Comparison of ENCODE assay signal across 8 mouse cellular contexts in the genomic region with DNA sequence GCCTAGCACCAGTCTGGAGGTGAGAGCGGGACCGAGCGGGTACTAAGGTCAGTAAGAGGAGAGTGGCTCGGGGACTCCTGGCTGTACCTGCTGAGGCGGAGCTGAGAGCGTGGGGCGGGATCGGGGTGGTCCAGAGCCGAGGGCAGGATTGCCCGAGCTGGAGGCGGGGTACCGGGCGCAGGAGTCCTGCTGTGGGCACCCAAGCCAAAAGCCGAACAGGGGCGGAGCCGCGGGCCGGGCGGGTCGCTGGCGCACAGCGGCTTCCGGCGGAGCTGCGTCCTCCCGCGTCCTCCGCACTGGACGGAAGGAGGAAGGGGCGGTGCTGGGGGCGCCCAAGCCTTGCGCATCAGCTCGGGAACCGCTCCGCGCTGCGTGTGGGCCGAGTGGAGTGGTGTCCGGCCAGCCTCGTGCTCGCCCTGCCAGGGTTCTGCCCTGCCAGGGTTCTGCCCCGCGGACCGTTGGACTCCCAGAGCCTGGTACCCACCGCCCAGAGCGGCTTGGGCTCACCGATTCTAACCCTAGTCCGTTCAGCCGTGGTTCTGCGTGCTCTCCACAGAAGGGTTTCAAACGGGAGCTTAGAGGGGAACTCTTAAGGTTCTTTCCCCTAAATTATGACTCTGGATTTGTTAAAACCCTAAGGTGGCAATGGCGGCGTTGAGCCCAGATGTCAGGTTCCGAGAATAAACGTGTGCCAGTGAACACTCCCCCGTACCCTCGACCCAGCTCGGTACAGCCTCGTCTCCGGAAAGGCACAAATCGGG. TPM values are rescaled to one million over a fixed set of nuclear protein-coding genes. Genes with fewer than 3 reads are reported as not detected.
A peak's percentile ranks its signal among the peaks of the same experiment; 100 is the strongest.
DNase-seq lines count a peak whose midpoint lies in the region; ATAC-seq and TF ChIP-seq lines count a peak whose summit lies in the region.

Gene Adprh, minus strand, starts transcription at position 262 of the 761 bp plus-strand sequence.

- H3K4me3 ChIP-seq in forebrain, embryonic 16.5 days (replicated peaks; ENCODE audit: low read length): peak within 1 kb of the TSS; percentile 93
- peak within 1 kb of the TSS; percentile 82 for H3K4me3 ChIP-seq in layer of hippocampus, adult 2 months
- H3K4me3 ChIP-seq in lung, embryonic 14.5 days (ENCODE audit: low read depth, low read length): peak within 1 kb of the TSS; percentile 56
- H3K4me3 ChIP-seq in olfactory bulb, adult 2 months (ENCODE audit: insufficient read depth, low read depth, low read length): peak within 1 kb of the TSS; percentile 91
- peak within 1 kb of the TSS; percentile 67 for H3K4me3 ChIP-seq in thymus, adult 2 months (ENCODE audit: control insufficient read depth, insufficient read depth, low read length)

- H3K27ac ChIP-seq in forebrain, embryonic 16.5 days (ENCODE audit: low read length): peak within 1 kb of the TSS; percentile 84
- H3K27ac ChIP-seq in layer of hippocampus, adult 2 months: peak within 1 kb of the TSS; percentile 98
- peak within 1 kb of the TSS; percentile 89 for H3K27ac ChIP-seq in lung, embryonic 14.5 days (ENCODE audit: low read depth)
- H3K27ac ChIP-seq in olfactory bulb, adult 2 months (ENCODE audit: insufficient read depth, low read depth, low read length): peak within 1 kb of the TSS; percentile 92
- peak within 1 kb of the TSS; percentile 26 for H3K27ac ChIP-seq in thymus, adult 2 months (ENCODE audit: control insufficient read depth, insufficient read depth, low read length)

- peak; percentile 95 for TF ChIP-seq POLR2A in olfactory bulb, adult 2 months (IDR thresholded peaks at IDR 0.05; ENCODE audit: insufficient read depth, low read depth, low read length)
- TF ChIP-seq POLR2A in thymus, adult 2 months (IDR thresholded peaks at IDR 0.05; ENCODE audit: control insufficient read depth, extremely low read depth, insufficient read depth, low read length, poor library complexity): peak; percentile 78; the same call in 1 of the 2 replicates

- peak within 1 kb of the TSS; percentile 57 for H3K4me2 ChIP-seq in forebrain, embryonic 16.5 days (ENCODE audit: low read length)
- peak within 1 kb of the TSS; percentile 76 for H3K4me2 ChIP-seq in lung, embryonic 14.5 days

- 1% methylated on average over 41 of the region's 61 CpGs for WGBS in forebrain, embryonic 16.5 days
- WGBS in lung, embryonic 14.5 days: under 1% methylated on average over 60 of the region's 61 CpGs
- whole genome bisulfite sequencing in olfactory bulb, adult 2 months: under 1% methylated on average over 47 of the region's 61 CpGs
- WGBS in thymus, adult 2 months: under 1% methylated on average over 57 of the region's 61 CpGs

- DNase-seq in ES-CJ7 (ENCODE audit: low read depth, low spot score): peak; percentile 46
- peak; percentile 92 for DNase-seq in cerebellum, adult 11-12 months
- DNase-seq in heart, postnatal 36 days: peak; percentile 93 to 94
- DNase-seq in layer of hippocampus, adult 2 months (ENCODE audit: low spot score in 2 of 2): peak; percentile 89 to 92
- peak; percentile 96 for DNase-seq in lung, embryonic 14.5 days
- peak; percentile 83 for DNase-seq in thymus, adult 2 months

- intact Hi-C loops in heart, postnatal 36 days (cut with DNase I): loop anchor here (1.0 to 5.0 kb wide), 4 partner anchors 60 to 105 kb away; partner anchors contain the start of genes Gm21987 and Timmdc1

- ATAC-seq in forebrain, embryonic 16.5 days: peak; percentile 99
- ATAC-seq in lung, embryonic 14.5 days (ENCODE audit: insufficient read depth): peak; percentile 98

- no peaks in the 10 kb centered on the region for H3K9me3 ChIP-seq in forebrain, embryonic 16.5 days (ENCODE audit: control insufficient read depth, low read length)
- no peaks in the 10 kb centered on the region for H3K9me3 ChIP-seq in lung, embryonic 14.5 days (ENCODE audit: low read depth, low read length)

- peaks cover 14% of the 10 kb centered on the region for H3K4me1 ChIP-seq in forebrain, embryonic 16.5 days (replicated peaks; ENCODE audit: control insufficient read depth, insufficient read depth, low read length)
- H3K4me1 ChIP-seq in lung, embryonic 14.5 days (ENCODE audit: insufficient read depth): no peaks in the 10 kb centered on the region
- H3K4me1 ChIP-seq in olfactory bulb, adult 2 months (ENCODE audit: control insufficient read depth, insufficient read depth, low read length): peaks cover 12% of the 10 kb centered on the region; the same call in 1 of the 2 replicates
- H3K4me1 ChIP-seq in thymus, adult 2 months (replicated peaks; ENCODE audit: control insufficient read depth, insufficient read depth, low read length): peaks cover 14% of the 10 kb centered on the region

- no peaks in the 10 kb centered on the region for H3K27me3 ChIP-seq in forebrain, embryonic 16.5 days (replicated peaks; ENCODE audit: control insufficient read depth, insufficient read depth, low read length)
- H3K27me3 ChIP-seq in lung, embryonic 14.5 days (ENCODE audit: insufficient read depth, low read length): no peaks in the 10 kb centered on the region
- no peaks in the 10 kb centered on the region for H3K27me3 ChIP-seq in thymus, adult 2 months (ENCODE audit: control insufficient read depth, insufficient read depth, low read length)

- H3K36me3 ChIP-seq in forebrain, embryonic 16.5 days (ENCODE audit: control insufficient read depth, insufficient read depth): peaks cover 2% of the 10 kb centered on the region; the same call in 1 of the 2 replicates
- peaks cover 28% of the 10 kb centered on the region for H3K36me3 ChIP-seq in lung, embryonic 14.5 days (ENCODE audit: insufficient read depth)
- H3K36me3 ChIP-seq in thymus, adult 2 months (ENCODE audit: control insufficient read depth, insufficient read depth, low read length): no peaks in the 10 kb centered on the region

- peak within 1 kb of the TSS; percentile 100 for H3K9ac ChIP-seq in forebrain, embryonic 16.5 days (replicated peaks; ENCODE audit: low read depth, low read length)
- peak within 1 kb of the TSS; percentile 88 for H3K9ac ChIP-seq in lung, embryonic 14.5 days

- peak; percentile 21 for TF ChIP-seq CTCF in layer of hippocampus, adult 2 months (conservative IDR thresholded peaks at IDR 0.05)
- no peak for TF ChIP-seq CTCF in lung, embryonic 14.5 days (IDR thresholded peaks at IDR 0.05; ENCODE audit: low read depth)
- TF ChIP-seq CTCF in olfactory bulb, adult 2 months (IDR thresholded peaks at IDR 0.05; ENCODE audit: insufficient read depth, low read depth, low read length): no peak
- TF ChIP-seq CTCF in thymus, adult 2 months (IDR thresholded peaks at IDR 0.05; ENCODE audit: borderline replicate concordance, control insufficient read depth, extremely low read depth, insufficient read depth, low read length, poor library complexity): no peak

RNA-seq across cellular contexts. Expression of gene Adprh, which starts in this region (rescaled TPM):
- 136 and 140 TPM in 2 replicates for polyA plus RNA-seq in forebrain, embryonic 16.5 days (2015; fragmentation: Nextera tagmentation; extraction: Ambion mirVana)
- total RNA-seq in heart, postnatal 36 days (2021): 10 to 100 TPM; 22.8 to 23.1 TPM
- total RNA-seq in layer of hippocampus, adult 2 months (2021): 10 to 100 TPM; 55.4 to 55.5 TPM
- polyA plus RNA-seq in lung, embryonic 14.5 days (2014; fragmentation: Nextera tagmentation; extraction: Ambion mirVana): 82.9 and 91.4 TPM in 2 replicates
- polyA plus RNA-seq in olfactory bulb, adult 2 months (2012; ENCODE audit: insufficient read depth, insufficient read length, low replicate concordance, missing spikeins): not detected in 2 replicates
- polyA plus RNA-seq in thymus, adult 2 months (2012; rRNA removed): 49.8 and 54.2 TPM in 2 replicates

Comparison
In these comparisons a context has a peak if more than half of its experiments do, and no peak if none do; other contexts are left out.
1. Peak in every context shown above with its lines: DNase-seq, ATAC-seq, H3K4me3 ChIP-seq and H3K27ac ChIP-seq.
2. DNase-seq: peak in every context shown above with its lines; median percentile 96 in lung, embryonic 14.5 days; 94 in heart, postnatal 36 days; 92 in cerebellum, adult 11-12 months; 90 in layer of hippocampus, adult 2 months; 83 in thymus, adult 2 months; 46 in ES-CJ7.
3. H3K27ac ChIP-seq: peak in every context shown above with its lines; median percentile 98 in layer of hippocampus, adult 2 months; 92 in olfactory bulb, adult 2 months; 89 in lung, embryonic 14.5 days; 84 in forebrain, embryonic 16.5 days; 26 in thymus, adult 2 months.